In the genomic region with DNA sequence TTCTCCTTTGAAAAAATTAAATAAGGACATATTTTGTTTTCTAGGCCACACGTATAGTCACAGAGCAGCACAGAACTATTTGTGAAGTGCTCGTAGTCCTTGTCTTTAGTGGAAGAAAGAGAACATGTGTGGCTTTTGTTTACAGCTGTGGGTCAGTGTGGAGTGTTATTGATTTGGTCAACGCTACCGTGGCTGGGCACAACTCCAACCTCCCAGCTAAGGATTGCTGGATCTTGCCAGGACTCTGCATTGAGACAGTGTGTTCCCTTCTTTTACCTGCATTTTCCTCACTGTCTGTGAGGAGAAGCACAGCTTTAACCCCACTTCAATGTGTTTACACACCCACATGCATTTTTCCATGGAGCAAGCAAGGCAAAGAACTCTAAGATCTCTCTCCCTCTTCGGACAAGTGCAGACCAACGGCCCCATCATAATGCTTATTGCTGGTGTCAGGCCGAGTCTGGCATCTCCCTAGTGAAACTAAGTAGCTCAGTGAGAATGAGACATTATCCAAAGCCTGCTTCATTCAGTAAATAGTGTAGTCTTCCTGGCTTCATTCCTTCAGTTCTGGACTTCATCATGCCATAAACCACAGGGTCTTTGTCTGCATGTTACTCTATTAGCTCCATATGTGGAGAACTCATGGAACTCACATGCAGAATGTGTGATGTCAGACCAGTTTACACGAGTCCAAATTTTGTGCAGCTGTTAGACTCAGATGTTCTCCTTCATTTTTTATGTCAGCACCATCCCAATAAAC, we compare ENCODE assay signal across 19 mouse cellular contexts.
DNase-seq lines count a peak whose midpoint lies in the region; ATAC-seq and TF ChIP-seq lines count a peak whose summit lies in the region.
"Had no signal": no experiment of that assay in that cellular context is flagged by ENCODE, and none has a peak within 500 bp of the region (broad histone marks: within the 10 kb centered on the region; RNA-seq: fewer than 3 reads in every experiment).

No protein-coding gene starts in this region.

- no peak overlapping the region for H3K27ac ChIP-seq in kidney, adult 2 months (ENCODE audit: insufficient read depth, low read depth, low read length)
- H3K27ac ChIP-seq in kidney, embryonic 15.5 days, result no peak overlapping the region
- H3K27ac ChIP-seq in embryonic facial prominence, embryonic 15.5 days (replicated peaks), result peak overlapping the region; percentile 69
- peak overlapping the region; percentile 67 for H3K27ac ChIP-seq in stomach, embryonic 15.5 days
- H3K27ac ChIP-seq in hindbrain, embryonic 10.5 days, result no peak overlapping the region
- H3K27ac ChIP-seq: liver, embryonic 15.5 days; midbrain, embryonic 10.5 days had no signal

- no peaks in the 10 kb centered on the region for H3K9me3 ChIP-seq in kidney, embryonic 15.5 days (replicated peaks)
- H3K9me3 ChIP-seq in embryonic facial prominence, embryonic 15.5 days (replicated peaks), result no peaks in the 10 kb centered on the region
- H3K9me3 ChIP-seq in stomach, embryonic 15.5 days, result no peaks in the 10 kb centered on the region
- H3K9me3 ChIP-seq in hindbrain, embryonic 10.5 days, result no peaks in the 10 kb centered on the region
- H3K9me3 ChIP-seq: liver, embryonic 15.5 days; midbrain, embryonic 10.5 days had no signal

- H3K36me3 ChIP-seq in kidney, adult 2 months (ENCODE audit: control insufficient read depth, insufficient read depth, low read length), result no peaks in the 10 kb centered on the region
- no peaks in the 10 kb centered on the region for H3K36me3 ChIP-seq in kidney, embryonic 15.5 days
- no peaks in the 10 kb centered on the region for H3K36me3 ChIP-seq in embryonic facial prominence, embryonic 15.5 days
- H3K36me3 ChIP-seq in stomach, embryonic 15.5 days, result no peaks in the 10 kb centered on the region
- H3K36me3 ChIP-seq in hindbrain, embryonic 10.5 days, result no peaks in the 10 kb centered on the region
- H3K36me3 ChIP-seq: liver, embryonic 15.5 days; midbrain, embryonic 10.5 days had no signal

- no peak for ATAC-seq in kidney, embryonic 15.5 days (replicated peaks; ENCODE audit: low FRiP score)
- peak; percentile 84 for ATAC-seq in embryonic facial prominence, embryonic 15.5 days (ENCODE audit: insufficient number of reproducible peaks, low FRiP score, low TSS enrichment, low read depth)
- peak; percentile 70 for ATAC-seq in stomach, embryonic 15.5 days (ENCODE audit: insufficient read depth, low FRiP score, low read depth)
- ATAC-seq: hindbrain, embryonic 16.5 days had no signal

- H3K4me1 ChIP-seq in kidney, adult 2 months (ENCODE audit: control insufficient read depth, insufficient read depth, low read length), result no peaks in the 10 kb centered on the region
- no peaks in the 10 kb centered on the region for H3K4me1 ChIP-seq in kidney, embryonic 15.5 days
- peaks cover 10% of the 10 kb centered on the region for H3K4me1 ChIP-seq in embryonic facial prominence, embryonic 15.5 days
- no peaks in the 10 kb centered on the region for H3K4me1 ChIP-seq in stomach, embryonic 15.5 days
- H3K4me1 ChIP-seq in hindbrain, embryonic 10.5 days (replicated peaks), result peaks cover 11% of the 10 kb centered on the region
- H3K4me1 ChIP-seq: liver, embryonic 15.5 days had no signal

- H3K4me2 ChIP-seq in kidney, embryonic 15.5 days, result no peak overlapping the region
- H3K4me2 ChIP-seq in embryonic facial prominence, embryonic 15.5 days (replicated peaks), result no peak overlapping the region; the same call in 1 of the 2 replicates
- no peak overlapping the region for H3K4me2 ChIP-seq in stomach, embryonic 15.5 days
- H3K4me2 ChIP-seq: liver, embryonic 15.5 days had no signal

- TF ChIP-seq POLR2A in kidney, adult 2 months (IDR thresholded peaks at IDR 0.05; ENCODE audit: low read depth, low read length), result no peak

- intact Hi-C loops in heart, postnatal 36 days (cut with DNase I), result no loop called here

- 78% methylated on average over 8 of the region's 8 CpGs for WGBS in kidney, adult 2 months
- WGBS in kidney, embryonic 15.5 days, result 80% methylated on average over 8 of the region's 8 CpGs
- 41% methylated on average over 8 of the region's 8 CpGs for WGBS in embryonic facial prominence, embryonic 15.5 days
- WGBS in stomach, embryonic 15.5 days, result 43% methylated on average over 8 of the region's 8 CpGs
- 90% methylated on average over 8 of the region's 8 CpGs for WGBS in hindbrain, embryonic 10.5 days

- TF ChIP-seq CTCF in kidney, adult 2 months (conservative IDR thresholded peaks at IDR 0.05; ENCODE audit: insufficient read depth, insufficient read length, low read depth, low read length), result no peak

- H3K4me3 ChIP-seq in kidney, adult 2 months (ENCODE audit: insufficient read depth, low read depth, low read length), result no peak overlapping the region
- H3K4me3 ChIP-seq in kidney, embryonic 15.5 days (replicated peaks), result no peak overlapping the region
- no peak overlapping the region for H3K4me3 ChIP-seq in embryonic facial prominence, embryonic 15.5 days (replicated peaks)
- H3K4me3 ChIP-seq in stomach, embryonic 15.5 days (replicated peaks), result no peak overlapping the region
- H3K4me3 ChIP-seq in hindbrain, embryonic 10.5 days, result no peak overlapping the region
- H3K4me3 ChIP-seq: liver, embryonic 15.5 days; midbrain, embryonic 10.5 days had no signal

- H3K9ac ChIP-seq in kidney, embryonic 15.5 days, result no peak overlapping the region
- no peak overlapping the region for H3K9ac ChIP-seq in embryonic facial prominence, embryonic 15.5 days
- H3K9ac ChIP-seq in stomach, embryonic 15.5 days, result no peak overlapping the region
- H3K9ac ChIP-seq: liver, embryonic 15.5 days had no signal

- no peaks in the 10 kb centered on the region for H3K27me3 ChIP-seq in kidney, adult 2 months (replicated peaks; ENCODE audit: control insufficient read depth, insufficient read depth, low read length)
- no peaks in the 10 kb centered on the region for H3K27me3 ChIP-seq in kidney, embryonic 15.5 days
- no peaks in the 10 kb centered on the region for H3K27me3 ChIP-seq in embryonic facial prominence, embryonic 15.5 days
- no peaks in the 10 kb centered on the region for H3K27me3 ChIP-seq in stomach, embryonic 15.5 days (replicated peaks)
- no peaks in the 10 kb centered on the region for H3K27me3 ChIP-seq in hindbrain, embryonic 10.5 days (ENCODE audit: insufficient read depth, poor library complexity, severe bottlenecking)
- H3K27me3 ChIP-seq: liver, embryonic 15.5 days had no signal

- peak; percentile 5 for DNase-seq in kidney, adult 2 months
- DNase-seq in Muller cell, postnatal 12 days (ENCODE audit: inconsistent ontology term), result peak; percentile 29
- no peak for DNase-seq in heart, postnatal 36 days
- no peak for DNase-seq in hindbrain, embryonic 10.5 days (ENCODE audit: low spot score)
- DNase-seq: adrenal gland, adult 2 months; B cell, adult 2 months; cerebellum, adult 9-10 months; heart, adult 11 months; heart, postnatal 4 days; kidney, adult 8-10 months; kidney, postnatal 25 days; right cerebral cortex, postnatal 25 days; thymus, postnatal 36 days had no signal

Comparison
In these comparisons a context has a peak if more than half of its experiments do, and no peak if none do; other contexts are left out.
1. DNase-seq: peak in kidney, adult 2 months (single experiment) and Muller cell, postnatal 12 days (single experiment); none in heart, postnatal 36 days (0 of 2) and hindbrain, embryonic 10.5 days (single experiment).
2. H3K27ac ChIP-seq: peak in embryonic facial prominence, embryonic 15.5 days (single experiment) and stomach, embryonic 15.5 days (single experiment); none in kidney, adult 2 months (single experiment), kidney, embryonic 15.5 days (single experiment) and hindbrain, embryonic 10.5 days (single experiment).